Mouse (Mus musculus): ENCODE data around the gene Tmem247. TPM values are rescaled to one million over a fixed set of nuclear protein-coding genes. Genes with fewer than 3 reads are reported as not detected.

The Tmem247 gene
- polyA plus RNA-seq, 1 experiment from 2014 or later = not detected

DNA sequence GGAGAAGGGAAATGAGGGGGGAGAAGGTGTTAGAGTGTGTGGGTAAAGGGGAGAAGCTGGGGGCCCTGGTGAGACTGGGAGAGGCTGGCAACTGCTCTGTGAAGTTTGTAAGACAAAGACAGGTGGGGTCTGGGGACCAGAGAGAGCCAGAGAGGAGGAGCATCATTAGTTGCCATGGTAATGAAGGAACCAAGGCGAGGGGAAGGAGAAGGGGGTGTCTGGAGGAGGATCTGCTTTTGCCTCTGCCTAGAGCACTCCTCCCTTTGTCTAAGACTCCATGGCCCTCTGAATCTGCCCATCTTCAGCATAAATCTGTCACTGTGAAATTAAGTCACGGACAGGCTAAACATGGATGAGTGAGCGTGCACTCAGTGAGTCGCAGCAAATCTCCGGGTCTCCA, 15.7 kb downstream of the Tmem247 start:
- 86% methylated on average over 4 of the region's 5 CpGs for WGBS (ENCODE audit: missing documents)

DNA sequence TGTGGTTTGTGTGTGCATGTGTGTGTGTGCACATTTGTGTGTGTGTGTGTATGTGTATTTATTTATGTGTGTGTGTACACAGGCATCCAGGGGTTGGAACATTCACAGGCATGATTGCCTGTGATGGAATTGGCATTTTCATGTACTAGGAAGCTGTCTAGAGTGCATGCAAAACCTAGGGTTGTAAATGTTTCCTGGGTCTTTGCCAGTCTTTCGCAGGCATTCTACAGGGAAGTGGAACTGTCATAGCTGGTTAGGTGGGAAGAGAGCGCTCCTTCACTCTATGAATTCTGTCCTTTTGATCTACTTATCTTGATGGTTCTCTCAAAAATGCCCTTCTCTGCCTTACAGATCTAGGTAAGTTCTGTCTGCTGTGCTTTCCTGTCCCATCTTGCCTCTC, 19.9 kb downstream of the Tmem247 start:
- H3K4me3 ChIP-seq (ENCODE audit: inconsistent target) = no peak overlapping the region
- H3K79me2 ChIP-seq (ENCODE audit: inconsistent target) = no peaks in the 10 kb centered on the region
- H3K36me3 ChIP-seq (ENCODE audit: inconsistent target) = no peaks in the 10 kb centered on the region
- 61% methylated on average over 2 of the region's 2 CpGs for WGBS (ENCODE audit: missing documents)
- H3K27ac ChIP-seq = no peak overlapping the region

More for the DNA sequence above, 15.7 kb downstream of the Tmem247 start:
- no peak overlapping the region for H3K4me3 ChIP-seq (ENCODE audit: inconsistent target)
- no peaks in the 10 kb centered on the region for H3K36me3 ChIP-seq (ENCODE audit: inconsistent target)
- H3K79me2 ChIP-seq (ENCODE audit: inconsistent target) = no peaks in the 10 kb centered on the region
- no peak overlapping the region for H3K27ac ChIP-seq

- Histone ChIP-seq H3K79me2 (ENCODE audit: inconsistent target) (no peaks in the 10 kb centered on the region), H3K27ac (no peak overlapping the region), H3K4me3 (ENCODE audit: inconsistent target) (no peak overlapping the region; the same call in 1 of the 2 replicates), H3K36me3 (ENCODE audit: inconsistent target) (no peaks in the 10 kb centered on the region)
- 6% methylated on average over 20 of the region's 20 CpGs for WGBS (ENCODE audit: missing documents)
Measured at GRCm38 (mm10) chr17:86937497-86938155, 20.5 kb downstream of the Tmem247 start.

DNA sequence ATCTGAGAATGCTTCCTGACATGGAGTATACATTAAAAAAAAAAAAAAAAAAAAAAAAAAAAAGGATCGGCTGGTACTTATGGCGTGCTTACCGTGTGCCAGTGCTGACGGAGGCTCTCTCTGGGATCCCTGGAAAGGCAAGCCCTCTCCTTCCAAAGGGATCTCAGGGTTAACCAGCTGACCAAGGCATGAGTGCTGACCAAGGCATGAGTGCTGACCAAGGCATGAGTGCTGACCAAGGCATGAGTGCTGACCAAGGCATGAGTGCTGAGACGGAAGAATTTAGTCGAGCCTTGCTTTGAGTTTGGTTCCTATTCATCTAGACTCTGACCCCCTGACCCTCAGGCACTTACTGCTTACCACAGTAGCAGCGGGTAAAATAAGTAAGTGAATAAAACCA, 21.5 kb downstream of the Tmem247 start:
- no peak overlapping the region for H3K4me3 ChIP-seq (ENCODE audit: inconsistent target)
- no peaks in the 10 kb centered on the region for H3K79me2 ChIP-seq (ENCODE audit: inconsistent target)
- 75% methylated on average over 7 of the region's 7 CpGs for WGBS (ENCODE audit: missing documents)
- H3K27ac ChIP-seq = no peak overlapping the region
- H3K36me3 ChIP-seq (ENCODE audit: inconsistent target) = no peaks in the 10 kb centered on the region

DNA sequence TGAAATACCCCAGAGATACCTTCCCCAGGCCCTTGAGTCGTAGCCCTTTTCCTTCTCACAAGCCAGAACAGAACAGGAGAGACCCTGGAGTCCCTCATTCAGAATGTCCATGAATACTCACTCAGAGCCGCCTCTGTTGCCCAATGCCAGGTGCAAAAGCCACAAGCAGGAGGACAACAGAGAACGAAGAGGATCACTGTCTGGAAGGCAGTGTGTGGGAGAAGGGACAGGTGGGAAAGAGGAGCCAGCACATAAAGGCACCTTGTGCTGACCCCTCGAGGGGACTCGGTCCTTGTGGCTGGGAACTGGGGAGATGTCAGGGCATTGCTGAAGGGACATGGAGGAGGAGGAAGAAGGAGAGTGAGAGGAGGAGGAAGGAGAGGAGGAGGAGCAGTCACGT, 25.0 kb downstream of the Tmem247 start:
- no peak overlapping the region for H3K27ac ChIP-seq
- H3K79me2 ChIP-seq (ENCODE audit: inconsistent target) = no peaks in the 10 kb centered on the region
- WGBS (ENCODE audit: missing documents) = 83% methylated on average over 5 of the region's 6 CpGs
- H3K36me3 ChIP-seq (ENCODE audit: inconsistent target) = no peaks in the 10 kb centered on the region
- no peak overlapping the region for H3K4me3 ChIP-seq (ENCODE audit: inconsistent target)

- no peak overlapping the region for H3K27ac ChIP-seq
- 94% methylated on average over 6 of the region's 6 CpGs for WGBS (ENCODE audit: missing documents)
- no peaks in the 10 kb centered on the region for H3K36me3 ChIP-seq (ENCODE audit: inconsistent target)
- H3K4me3 ChIP-seq (ENCODE audit: inconsistent target) = no peak overlapping the region
- H3K79me2 ChIP-seq (ENCODE audit: inconsistent target) = no peaks in the 10 kb centered on the region
Measured at GRCm38 (mm10) chr17:86943158-86943557, 26.0 kb downstream of the Tmem247 start.

DNA sequence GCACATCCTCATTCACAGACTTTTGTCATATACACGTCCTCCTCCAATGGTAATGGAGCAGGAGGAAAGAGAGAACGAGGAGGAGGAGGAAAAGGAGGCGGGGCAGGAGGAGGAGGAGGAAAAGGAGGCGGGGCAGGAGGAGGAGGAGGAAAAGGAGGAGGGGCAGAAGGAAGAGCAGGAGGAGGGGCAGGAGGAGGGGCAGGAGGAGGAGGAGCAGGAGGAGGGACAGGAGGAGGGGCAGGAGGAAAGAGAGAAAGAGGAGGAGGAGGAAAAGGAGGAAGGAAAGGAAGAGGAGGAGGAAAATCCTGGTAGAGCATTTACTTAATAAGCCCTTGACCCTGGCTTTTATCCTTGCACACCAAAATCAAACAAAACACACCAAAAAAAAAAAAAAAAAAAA, 28.9 kb downstream of the Tmem247 start:
- Histone ChIP-seq H3K36me3 (ENCODE audit: inconsistent target) (no peaks in the 10 kb centered on the region), H3K79me2 (ENCODE audit: inconsistent target) (no peaks in the 10 kb centered on the region), H3K27ac (no peak overlapping the region), H3K4me3 (ENCODE audit: inconsistent target) (no peak overlapping the region)
- WGBS (ENCODE audit: missing documents) = 86% methylated on average over 1 of the region's 4 CpGs

DNA sequence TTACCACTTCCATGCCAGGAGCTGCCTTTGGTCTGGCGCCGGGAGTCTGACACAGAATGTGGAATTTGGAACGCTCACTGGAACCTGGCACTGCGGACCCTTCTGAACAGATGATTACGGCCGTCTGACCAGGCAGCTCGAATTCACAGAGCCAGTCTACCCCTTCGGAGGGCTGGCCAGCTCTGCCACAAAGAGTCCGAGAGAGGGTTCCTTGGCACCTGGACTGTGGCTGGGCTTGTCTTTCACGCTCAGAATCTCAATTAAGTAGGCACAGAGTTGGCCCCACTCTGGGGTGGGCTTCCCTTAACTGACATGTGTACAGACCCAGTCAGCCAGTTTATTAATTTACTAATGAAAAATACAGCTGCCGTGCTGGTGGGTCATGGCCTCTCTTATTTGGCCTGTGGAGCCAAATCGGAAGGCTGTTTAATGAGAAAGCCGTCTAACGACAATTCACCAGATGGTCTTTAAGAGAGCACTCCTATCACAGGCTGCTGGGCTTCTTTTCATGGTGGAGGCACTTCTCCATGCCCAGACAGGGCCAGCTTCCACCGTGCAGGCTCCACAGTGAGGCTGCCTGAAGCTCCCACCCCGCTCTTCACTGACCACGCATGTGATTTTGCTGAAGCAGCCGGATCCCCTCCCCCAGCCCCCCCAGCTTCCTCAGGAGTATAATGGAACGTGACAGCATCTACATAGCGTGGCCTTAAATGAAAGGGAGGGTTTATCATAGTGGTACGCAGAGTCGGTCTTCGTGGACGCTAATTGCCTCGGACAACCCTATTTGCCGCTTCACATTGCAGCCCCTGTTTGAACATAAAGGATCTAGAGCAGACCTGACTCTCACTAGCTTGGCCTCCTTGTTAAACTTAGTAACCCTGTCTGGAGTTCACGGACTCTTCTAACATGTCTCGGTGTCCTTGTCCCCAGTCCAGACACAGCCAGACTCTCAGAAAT, 31.0 kb downstream of the Tmem247 start, which contains the start of gene Atp6v1e2:
Gene Atp6v1e2, minus strand, starts transcription at position 58 of the 957 bp plus-strand sequence.
- Histone ChIP-seq H3K36me3 (ENCODE audit: inconsistent target) (no peaks in the 10 kb centered on the region), H3K79me2 (ENCODE audit: inconsistent target) (no peaks in the 10 kb centered on the region), H3K4me3 (ENCODE audit: inconsistent target) (no peak within 1 kb of the TSS), H3K27ac (no peak within 1 kb of the TSS)
- 94% methylated on average over 26 of the region's 28 CpGs for WGBS (ENCODE audit: missing documents)

GRCm38 (mm10) chr17:86948801-86949200, 31.7 kb downstream of the Tmem247 start:
- no peaks in the 10 kb centered on the region for H3K79me2 ChIP-seq (ENCODE audit: inconsistent target)
- H3K4me3 ChIP-seq (ENCODE audit: inconsistent target) = no peak overlapping the region
- no peaks in the 10 kb centered on the region for H3K36me3 ChIP-seq (ENCODE audit: inconsistent target)
- WGBS (ENCODE audit: missing documents) = 91% methylated on average over 6 of the region's 6 CpGs
- H3K27ac ChIP-seq = no peak overlapping the region

- H3K4me3 ChIP-seq (ENCODE audit: inconsistent target) = no peak overlapping the region
- no peak overlapping the region for H3K27ac ChIP-seq
- no peaks in the 10 kb centered on the region for H3K79me2 ChIP-seq (ENCODE audit: inconsistent target)
- WGBS (ENCODE audit: missing documents) = 98% methylated on average over 5 of the region's 5 CpGs
- no peaks in the 10 kb centered on the region for H3K36me3 ChIP-seq (ENCODE audit: inconsistent target)
Measured at GRCm38 (mm10) chr17:86957239-86957638, 40.1 kb downstream of the Tmem247 start.

GRCm38 (mm10) chr17:86957968-86958367, 40.8 kb downstream of the Tmem247 start:
- 29% methylated on average over 14 of the region's 14 CpGs for WGBS (ENCODE audit: missing documents)
- H3K36me3 ChIP-seq (ENCODE audit: inconsistent target) = no peaks in the 10 kb centered on the region
- no peaks in the 10 kb centered on the region for H3K79me2 ChIP-seq (ENCODE audit: inconsistent target)
- H3K27ac ChIP-seq = no peak overlapping the region
- H3K4me3 ChIP-seq (ENCODE audit: inconsistent target) = no peak overlapping the region

GRCm38 (mm10) chr17:86961301-86961841, 44.2 kb downstream of the Tmem247 start:
- 33% methylated on average over 8 of the region's 8 CpGs for WGBS (ENCODE audit: missing documents)
- peak overlapping the region; percentile 69 for H3K27ac ChIP-seq
- H3K36me3 ChIP-seq (ENCODE audit: inconsistent target) = no peaks in the 10 kb centered on the region
- no peak overlapping the region for H3K4me3 ChIP-seq (ENCODE audit: inconsistent target)
- H3K79me2 ChIP-seq (ENCODE audit: inconsistent target) = peaks cover 29% of the 10 kb centered on the region

DNA sequence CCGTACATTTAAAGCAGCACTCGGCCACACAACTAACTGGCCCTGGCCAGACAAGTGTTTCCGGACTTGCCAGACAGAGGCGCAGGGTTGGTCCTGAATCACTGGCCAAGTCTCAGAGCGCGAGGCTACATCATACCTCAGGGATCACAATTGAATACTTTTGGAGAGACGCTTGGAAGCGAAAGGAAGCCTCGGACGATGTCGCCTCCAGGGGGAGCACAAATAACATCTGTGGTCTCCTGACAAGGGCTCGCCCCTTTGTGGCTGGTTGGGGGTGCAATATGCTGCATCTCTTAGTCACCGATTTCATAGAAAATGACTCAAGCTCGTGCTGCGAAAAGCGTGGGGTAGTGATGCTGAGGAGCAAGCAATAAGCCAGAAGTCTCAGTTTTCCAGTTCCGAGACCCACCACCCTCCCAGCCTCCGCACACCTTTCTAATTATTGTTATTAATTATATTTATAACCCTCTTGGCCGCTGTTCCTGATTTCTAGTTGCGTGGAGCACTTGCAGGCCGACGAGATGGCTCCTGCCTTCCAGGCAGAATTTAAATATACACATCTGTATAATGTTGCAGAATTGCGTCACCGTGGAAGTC, 45.2 kb downstream of the Tmem247 start:
- peak overlapping the region; percentile 50 for H3K4me3 ChIP-seq (ENCODE audit: inconsistent target)
- no peaks in the 10 kb centered on the region; the same call in 1 of the 2 replicates for H3K36me3 ChIP-seq (ENCODE audit: inconsistent target)
- peak overlapping the region; percentile 69 for H3K27ac ChIP-seq
- H3K79me2 ChIP-seq (ENCODE audit: inconsistent target) = peaks cover 39% of the 10 kb centered on the region
- WGBS (ENCODE audit: missing documents) = 0% methylated on average over 24 of the region's 24 CpGs

GRCm38 (mm10) chr17:86962894-86963585, 45.9 kb downstream of the Tmem247 start, which contains the start of gene Rhoq:
Gene Rhoq, plus strand, starts transcription at chr17:86963082.
- H3K4me3 ChIP-seq (ENCODE audit: inconsistent target) = peak within 1 kb of the TSS; percentile 50
- under 1% methylated on average over 69 of the region's 86 CpGs for WGBS (ENCODE audit: missing documents)
- H3K27ac ChIP-seq = peak within 1 kb of the TSS; percentile 69
- no peaks in the 10 kb centered on the region; the same call in 1 of the 2 replicates for H3K36me3 ChIP-seq (ENCODE audit: inconsistent target)
- peaks cover 46% of the 10 kb centered on the region for H3K79me2 ChIP-seq (ENCODE audit: inconsistent target)
